Mouse (Mus musculus): Measurements from ENCODE around the gene Krit1. TPM values are rescaled to one million over a fixed set of nuclear protein-coding genes. Genes with fewer than 3 reads are reported as not detected.
"Not testable (repeated sequence)": the region's sequence is repeated elsewhere in the genome, so short reads cannot be mapped to it uniquely, and the experiment has no call there.

The Krit1 gene
- polyA plus RNA-seq, 1 experiment from 2014 or later = 43.0 TPM

- H3K4me3 ChIP-seq = no peak overlapping the region
- H3K9ac ChIP-seq = no peak overlapping the region
- WGBS = 64% methylated on average over 4 of the region's 4 CpGs
- H3K9me3 ChIP-seq = no peaks in the 10 kb centered on the region
- no peaks in the 10 kb centered on the region; the same call in 1 of the 2 replicates for H3K4me1 ChIP-seq
- ATAC-seq (ENCODE audit: insufficient number of reproducible peaks, low FRiP score, low TSS enrichment, low read depth) = no peak
- H3K4me2 ChIP-seq = no peak overlapping the region
- no peak overlapping the region for H3K27ac ChIP-seq
- no peaks in the 10 kb centered on the region for H3K27me3 ChIP-seq
- H3K36me3 ChIP-seq = no peaks in the 10 kb centered on the region
Observed at GRCm38 (mm10) chr5:3800881-3801280, 2.1 kb upstream of the Krit1 start.

- peak overlapping the region; percentile 90 for H3K27ac ChIP-seq
- no peak for ATAC-seq (ENCODE audit: insufficient number of reproducible peaks, low FRiP score, low TSS enrichment, low read depth)
- H3K27me3 ChIP-seq = no peaks in the 10 kb centered on the region
- no peaks in the 10 kb centered on the region for H3K36me3 ChIP-seq
- peak overlapping the region; percentile 86 for H3K9ac ChIP-seq
- H3K4me3 ChIP-seq = peak overlapping the region; percentile 92
- peak overlapping the region; percentile 68 for H3K4me2 ChIP-seq
- no peaks in the 10 kb centered on the region; the same call in 1 of the 2 replicates for H3K4me1 ChIP-seq
- 4% methylated on average over 18 of the region's 18 CpGs for WGBS
- no peaks in the 10 kb centered on the region for H3K9me3 ChIP-seq
Observed at GRCm38 (mm10) chr5:3801672-3802432, 1.1 kb upstream of the Krit1 start.

- WGBS = under 1% methylated on average over 36 of the region's 36 CpGs
- H3K4me3 ChIP-seq = peak overlapping the region; percentile 92
- peak; percentile 81 for ATAC-seq (ENCODE audit: insufficient number of reproducible peaks, low FRiP score, low TSS enrichment, low read depth)
- H3K27me3 ChIP-seq = no peaks in the 10 kb centered on the region
- peak overlapping the region; percentile 68 for H3K4me2 ChIP-seq
- peak overlapping the region; percentile 86 for H3K9ac ChIP-seq
- H3K27ac ChIP-seq = peak overlapping the region; percentile 90
- no peaks in the 10 kb centered on the region for H3K9me3 ChIP-seq
- 0 out of 2 replicates have a peak, but pooled peaks cover 3% of the 10 kb centered on the region for H3K36me3 ChIP-seq
- no peaks in the 10 kb centered on the region; the same call in 1 of the 2 replicates for H3K4me1 ChIP-seq
Observed at GRCm38 (mm10) chr5:3803292-3804165, 545 bp downstream of the Krit1 start.

- Histone ChIP-seq H3K4me2 (no peak overlapping the region), H3K4me1 (no peaks in the 10 kb centered on the region; the same call in 1 of the 2 replicates), H3K27ac (no peak overlapping the region), H3K4me3 (no peak overlapping the region), H3K9me3 (no peaks in the 10 kb centered on the region), H3K27me3 (no peaks in the 10 kb centered on the region), H3K9ac (no peak overlapping the region), H3K36me3 (peaks cover 15% of the 10 kb centered on the region)
- no peak for ATAC-seq (ENCODE audit: insufficient number of reproducible peaks, low FRiP score, low TSS enrichment, low read depth)
- 100% methylated on average over 1 of the region's 1 CpGs for WGBS
Observed at GRCm38 (mm10) chr5:3808472-3808871, 5.5 kb downstream of the Krit1 start.

GRCm38 (mm10) chr5:3834107-3834506 lies 31.1 kb downstream of the Krit1 start:
- Histone ChIP-seq H3K9ac (no peak overlapping the region), H3K9me3 (no peaks in the 10 kb centered on the region), H3K27me3 (no peaks in the 10 kb centered on the region), H3K4me3 (no peak overlapping the region), H3K4me1 (no peaks in the 10 kb centered on the region), H3K4me2 (no peak overlapping the region), H3K36me3 (peaks cover 41% of the 10 kb centered on the region), H3K27ac (no peak overlapping the region)
- ATAC-seq (ENCODE audit: insufficient number of reproducible peaks, low FRiP score, low TSS enrichment, low read depth) = no peak
- 85% methylated on average over 1 of the region's 1 CpGs for WGBS

- H3K9ac ChIP-seq = peak within 1 kb of the TSS; percentile 10; the same call in 1 of the 2 replicates
- no peak for ATAC-seq (ENCODE audit: insufficient number of reproducible peaks, low FRiP score, low TSS enrichment, low read depth)
- WGBS = 3% methylated on average over 24 of the region's 24 CpGs
Observed at GRCm38 (mm10) chr5:3845026-3845425, 42.0 kb downstream of the Krit1 start, which contains the start of gene Lrrd1. Gene Lrrd1 (plus strand): TSS chr5:3845173.

GRCm38 (mm10) chr5:3870161-3870560 lies 67.2 kb downstream of the Krit1 start:
- Histone ChIP-seq H3K36me3 (no peaks in the 10 kb centered on the region), H3K4me1 (no peaks in the 10 kb centered on the region), H3K4me3 (no peak overlapping the region), H3K27ac (no peak overlapping the region), H3K27me3 (no peaks in the 10 kb centered on the region), H3K9me3 (no peaks in the 10 kb centered on the region), H3K9ac (no peak overlapping the region), H3K4me2 (no peak overlapping the region)
- 73% methylated on average over 4 of the region's 4 CpGs for WGBS
- no peak for ATAC-seq (ENCODE audit: insufficient number of reproducible peaks, low FRiP score, low TSS enrichment, low read depth)

More at GRCm38 (mm10) chr5:3845026-3845425, 42.0 kb downstream of the Krit1 start, which contains the start of gene Lrrd1:
- H3K9me3 ChIP-seq = no peaks in the 10 kb centered on the region
- H3K27ac ChIP-seq = no peak within 1 kb of the TSS
- peaks cover 5% of the 10 kb centered on the region for H3K4me1 ChIP-seq
- peak within 1 kb of the TSS; percentile 35 for H3K4me3 ChIP-seq
- peak within 1 kb of the TSS; percentile 53 for H3K4me2 ChIP-seq
- H3K36me3 ChIP-seq = 0 out of 2 replicates have a peak, but pooled peaks cover 10% of the 10 kb centered on the region
- H3K27me3 ChIP-seq = no peaks in the 10 kb centered on the region

GRCm38 (mm10) chr5:3872348-3872747 lies 69.4 kb downstream of the Krit1 start:
- Histone ChIP-seq H3K27me3 (no peaks in the 10 kb centered on the region), H3K4me1 (no peaks in the 10 kb centered on the region), H3K27ac (no peak overlapping the region), H3K9me3 (no peaks in the 10 kb centered on the region), H3K9ac (no peak overlapping the region), H3K4me3 (no peak overlapping the region), H3K4me2 (no peak overlapping the region), H3K36me3 (no peaks in the 10 kb centered on the region)
- WGBS = 70% methylated on average over 1 of the region's 1 CpGs
- no peak for ATAC-seq (ENCODE audit: insufficient number of reproducible peaks, low FRiP score, low TSS enrichment, low read depth)

- 85% methylated on average over 3 of the region's 3 CpGs for WGBS
- Histone ChIP-seq H3K36me3 (no peaks in the 10 kb centered on the region), H3K27ac (no peak overlapping the region), H3K27me3 (no peaks in the 10 kb centered on the region), H3K9me3 (no peaks in the 10 kb centered on the region), H3K4me2 (no peak overlapping the region), H3K4me1 (no peaks in the 10 kb centered on the region), H3K4me3 (no peak overlapping the region), H3K9ac (no peak overlapping the region)
- no peak for ATAC-seq (ENCODE audit: insufficient number of reproducible peaks, low FRiP score, low TSS enrichment, low read depth)
Observed at GRCm38 (mm10) chr5:3873485-3873884, 70.5 kb downstream of the Krit1 start.

- not testable (repeated sequence) for H3K4me1 ChIP-seq; H3K27ac ChIP-seq; H3K9me3 ChIP-seq; H3K4me3 ChIP-seq; H3K9ac ChIP-seq; H3K4me2 ChIP-seq; H3K36me3 ChIP-seq; ATAC-seq (ENCODE audit: insufficient number of reproducible peaks, low FRiP score, low TSS enrichment, low read depth); H3K27me3 ChIP-seq
- WGBS = 86% methylated on average over 7 of the region's 7 CpGs
Observed at GRCm38 (mm10) chr5:3886862-3887261, 83.9 kb downstream of the Krit1 start.

GRCm38 (mm10) chr5:3889201-3889600 lies 86.2 kb downstream of the Krit1 start:
- Histone ChIP-seq H3K9ac (no peak overlapping the region), H3K27me3 (no peaks in the 10 kb centered on the region), H3K36me3 (no peaks in the 10 kb centered on the region), H3K4me3 (no peak overlapping the region), H3K9me3 (no peaks in the 10 kb centered on the region), H3K4me1 (no peaks in the 10 kb centered on the region), H3K27ac (no peak overlapping the region), H3K4me2 (no peak overlapping the region)
- no peak for ATAC-seq (ENCODE audit: insufficient number of reproducible peaks, low FRiP score, low TSS enrichment, low read depth)
